Mouse (Mus musculus): Measurements from ENCODE around the gene Thrb. TPM values are rescaled to one million over a fixed set of nuclear protein-coding genes. Genes with fewer than 3 reads are reported as not detected.
A peak's percentile ranks its signal among the peaks of the same experiment; 100 is the strongest.

The Thrb gene
- polyA plus RNA-seq, 1 experiment from 2014 or later: 2.0 TPM

DNA sequence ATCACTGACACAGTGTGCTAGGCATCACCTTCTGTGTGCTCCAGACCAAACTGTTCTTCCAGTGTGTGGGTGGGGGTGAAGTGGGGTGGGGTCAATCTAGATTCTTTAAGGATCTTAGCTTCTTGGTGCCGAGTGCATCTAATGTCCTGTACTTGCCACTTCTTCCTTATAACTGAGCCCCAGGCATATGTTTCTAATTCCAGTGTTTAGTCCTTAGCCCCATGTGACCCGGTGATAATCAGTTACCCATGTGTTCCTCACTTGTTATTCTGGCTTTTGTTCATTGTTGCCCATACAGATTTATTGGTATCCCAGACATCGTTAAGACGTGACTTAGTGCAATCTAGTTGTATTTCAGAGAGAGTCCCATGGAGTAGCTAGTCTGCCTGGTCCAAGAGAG is 121.9 kb downstream of the Thrb start:
- DNase-seq (ENCODE audit: low spot score): no peak
- ATAC-seq (replicated peaks; ENCODE audit: low FRiP score, low TSS enrichment, low read depth): no peak
- no peak overlapping the region for H3K4me3 ChIP-seq (ENCODE audit: low read depth, low read length)
- no peak overlapping the region for H3K4me2 ChIP-seq (ENCODE audit: low read length)
- H3K4me1 ChIP-seq (replicated peaks; ENCODE audit: control insufficient read depth, insufficient read depth, low read length): no peaks in the 10 kb centered on the region
- no peak overlapping the region for H3K9ac ChIP-seq (ENCODE audit: low read length)
- no peaks in the 10 kb centered on the region for H3K36me3 ChIP-seq (ENCODE audit: control insufficient read depth, insufficient read depth, low read length)
- H3K27me3 ChIP-seq (replicated peaks; ENCODE audit: control insufficient read depth, insufficient read depth, low read length): no peaks in the 10 kb centered on the region
- no peaks in the 10 kb centered on the region for H3K9me3 ChIP-seq (ENCODE audit: control insufficient read depth, low read length)
- H3K27ac ChIP-seq (ENCODE audit: low read depth): no peak overlapping the region
- 73% methylated on average over 4 of the region's 4 CpGs for WGBS

DNA sequence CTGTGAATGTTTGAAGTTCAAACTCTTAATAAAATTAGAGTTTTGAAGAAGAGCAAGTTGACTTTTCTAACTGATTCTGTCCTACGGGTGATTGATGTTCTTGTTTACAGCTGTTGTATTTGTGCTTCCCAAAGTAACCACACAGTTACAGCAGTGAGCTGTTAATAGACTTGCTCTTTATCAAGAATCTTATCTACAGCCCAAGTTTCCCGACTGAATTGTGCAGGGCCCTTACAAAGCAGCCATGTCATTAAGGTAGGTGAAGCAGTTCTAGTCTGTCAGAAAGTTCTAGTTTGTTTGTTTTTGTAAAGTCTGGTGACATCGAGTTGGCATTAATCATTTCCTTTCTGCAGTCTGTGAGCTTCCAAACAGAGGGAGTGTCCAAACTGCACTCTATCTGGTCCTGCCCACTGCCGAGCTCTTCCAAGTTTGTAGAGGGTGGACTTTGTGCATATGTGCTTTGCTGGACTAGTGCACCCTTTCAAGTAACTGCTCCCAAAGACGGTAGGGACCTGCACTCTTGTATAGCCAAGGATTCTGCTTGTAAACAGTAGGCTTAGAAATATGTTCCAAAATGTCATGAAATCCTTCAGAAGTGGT is 124.2 kb downstream of the Thrb start:
- WGBS: 18% methylated on average over 5 of the region's 5 CpGs
- H3K4me2 ChIP-seq (ENCODE audit: low read length): no peak overlapping the region
- H3K9ac ChIP-seq (ENCODE audit: low read length): no peak overlapping the region
- ATAC-seq (replicated peaks; ENCODE audit: low FRiP score, low TSS enrichment, low read depth): 0 out of 2 replicates have a peak, but pooled peaks have one; percentile 40
- H3K4me1 ChIP-seq (replicated peaks; ENCODE audit: control insufficient read depth, insufficient read depth, low read length): no peaks in the 10 kb centered on the region
- H3K36me3 ChIP-seq (ENCODE audit: control insufficient read depth, insufficient read depth, low read length): no peaks in the 10 kb centered on the region
- no peak overlapping the region for H3K4me3 ChIP-seq (ENCODE audit: low read depth, low read length)
- H3K27ac ChIP-seq (ENCODE audit: low read depth): no peak overlapping the region
- DNase-seq (ENCODE audit: low spot score): no peak
- H3K27me3 ChIP-seq (replicated peaks; ENCODE audit: control insufficient read depth, insufficient read depth, low read length): no peaks in the 10 kb centered on the region
- no peaks in the 10 kb centered on the region for H3K9me3 ChIP-seq (ENCODE audit: control insufficient read depth, low read length)

DNA sequence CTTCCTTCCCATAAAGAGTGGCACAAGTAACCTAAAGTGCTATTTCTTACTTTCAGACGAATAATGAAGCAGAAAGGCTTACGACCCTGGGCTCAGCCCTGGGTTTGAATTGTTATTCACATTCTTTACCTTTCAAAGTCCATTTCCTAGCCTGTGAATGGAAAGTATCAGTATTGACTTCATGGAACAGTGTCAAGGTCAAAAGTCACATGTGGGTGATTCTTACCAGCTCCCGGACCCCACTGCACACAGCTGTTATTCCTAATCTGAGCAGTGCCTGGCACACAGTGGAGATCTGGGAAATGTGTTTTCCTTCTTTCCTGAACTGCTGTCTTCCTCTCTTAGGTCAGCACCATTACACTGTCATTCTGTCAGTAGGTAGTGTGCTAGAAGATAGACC is 125.3 kb downstream of the Thrb start:
- Histone ChIP-seq H3K27me3 (replicated peaks; ENCODE audit: control insufficient read depth, insufficient read depth, low read length) (no peaks in the 10 kb centered on the region), H3K9ac (ENCODE audit: low read length) (no peak overlapping the region), H3K4me3 (ENCODE audit: low read depth, low read length) (no peak overlapping the region), H3K4me1 (replicated peaks; ENCODE audit: control insufficient read depth, insufficient read depth, low read length) (no peaks in the 10 kb centered on the region), H3K9me3 (ENCODE audit: control insufficient read depth, low read length) (no peaks in the 10 kb centered on the region), H3K36me3 (ENCODE audit: control insufficient read depth, insufficient read depth, low read length) (no peaks in the 10 kb centered on the region), H3K4me2 (ENCODE audit: low read length) (no peak overlapping the region), H3K27ac (ENCODE audit: low read depth) (no peak overlapping the region)
- ATAC-seq (replicated peaks; ENCODE audit: low FRiP score, low TSS enrichment, low read depth) (no peak), DNase-seq (ENCODE audit: low spot score) (no peak)
- WGBS: 28% methylated on average over 3 of the region's 3 CpGs

GRCm38 (mm10) chr14:17786249-17786648 is 126.2 kb downstream of the Thrb start:
- WGBS: 23% methylated on average over 2 of the region's 2 CpGs

GRCm38 (mm10) chr14:17803934-17804602 is 144.0 kb downstream of the Thrb start:
- Histone ChIP-seq H3K9me3 (ENCODE audit: control insufficient read depth, low read length) (no peaks in the 10 kb centered on the region), H3K27ac (ENCODE audit: low read depth) (no peak overlapping the region), H3K27me3 (replicated peaks; ENCODE audit: control insufficient read depth, insufficient read depth, low read length) (no peaks in the 10 kb centered on the region), H3K4me3 (ENCODE audit: low read depth, low read length) (no peak overlapping the region), H3K4me2 (ENCODE audit: low read length) (no peak overlapping the region), H3K4me1 (replicated peaks; ENCODE audit: control insufficient read depth, insufficient read depth, low read length) (no peaks in the 10 kb centered on the region), H3K36me3 (ENCODE audit: control insufficient read depth, insufficient read depth, low read length) (no peaks in the 10 kb centered on the region), H3K9ac (ENCODE audit: low read length) (no peak overlapping the region)
- ATAC-seq (replicated peaks; ENCODE audit: low FRiP score, low TSS enrichment, low read depth): no peak
- no peak for DNase-seq (ENCODE audit: low spot score)
- WGBS: 75% methylated on average over 3 of the region's 3 CpGs

More at GRCm38 (mm10) chr14:17786249-17786648, 126.2 kb downstream of the Thrb start:
- H3K4me1 ChIP-seq (replicated peaks; ENCODE audit: control insufficient read depth, insufficient read depth, low read length): no peaks in the 10 kb centered on the region
- no peak for ATAC-seq (replicated peaks; ENCODE audit: low FRiP score, low TSS enrichment, low read depth)
- H3K4me2 ChIP-seq (ENCODE audit: low read length): no peak overlapping the region
- no peak overlapping the region for H3K4me3 ChIP-seq (ENCODE audit: low read depth, low read length)
- H3K27ac ChIP-seq (ENCODE audit: low read depth): no peak overlapping the region
- H3K9ac ChIP-seq (ENCODE audit: low read length): no peak overlapping the region
- H3K36me3 ChIP-seq (ENCODE audit: control insufficient read depth, insufficient read depth, low read length): no peaks in the 10 kb centered on the region
- H3K27me3 ChIP-seq (replicated peaks; ENCODE audit: control insufficient read depth, insufficient read depth, low read length): no peaks in the 10 kb centered on the region
- no peaks in the 10 kb centered on the region for H3K9me3 ChIP-seq (ENCODE audit: control insufficient read depth, low read length)
- no peak for DNase-seq (ENCODE audit: low spot score)

- H3K27ac ChIP-seq (ENCODE audit: low read depth): no peak overlapping the region
- ATAC-seq (replicated peaks; ENCODE audit: low FRiP score, low TSS enrichment, low read depth) (no peak), DNase-seq (ENCODE audit: low spot score) (no peak)
- H3K27me3 ChIP-seq (replicated peaks; ENCODE audit: control insufficient read depth, insufficient read depth, low read length): no peaks in the 10 kb centered on the region
- 74% methylated on average over 4 of the region's 4 CpGs for WGBS
- no peaks in the 10 kb centered on the region for H3K4me1 ChIP-seq (replicated peaks; ENCODE audit: control insufficient read depth, insufficient read depth, low read length)
- no peak overlapping the region for H3K9ac ChIP-seq (ENCODE audit: low read length)
- no peak overlapping the region for H3K4me3 ChIP-seq (ENCODE audit: low read depth, low read length)
- no peaks in the 10 kb centered on the region for H3K36me3 ChIP-seq (ENCODE audit: control insufficient read depth, insufficient read depth, low read length)
- no peak overlapping the region for H3K4me2 ChIP-seq (ENCODE audit: low read length)
- H3K9me3 ChIP-seq (ENCODE audit: control insufficient read depth, low read length): no peaks in the 10 kb centered on the region
These were observed 151.0 kb downstream of the Thrb start for GRCm38 (mm10) chr14:17811051-17811450.

GRCm38 (mm10) chr14:17812414-17812813 is 152.4 kb downstream of the Thrb start:
- no peaks in the 10 kb centered on the region for H3K9me3 ChIP-seq (ENCODE audit: control insufficient read depth, low read length)
- no peak overlapping the region for H3K4me3 ChIP-seq (ENCODE audit: low read depth, low read length)
- no peaks in the 10 kb centered on the region for H3K36me3 ChIP-seq (ENCODE audit: control insufficient read depth, insufficient read depth, low read length)
- H3K27ac ChIP-seq (ENCODE audit: low read depth): no peak overlapping the region
- H3K9ac ChIP-seq (ENCODE audit: low read length): no peak overlapping the region
- 76% methylated on average over 5 of the region's 5 CpGs for WGBS
- H3K4me1 ChIP-seq (replicated peaks; ENCODE audit: control insufficient read depth, insufficient read depth, low read length): no peaks in the 10 kb centered on the region
- H3K27me3 ChIP-seq (replicated peaks; ENCODE audit: control insufficient read depth, insufficient read depth, low read length): no peaks in the 10 kb centered on the region
- H3K4me2 ChIP-seq (ENCODE audit: low read length): no peak overlapping the region
- no peak for DNase-seq (ENCODE audit: low spot score)
- no peak for ATAC-seq (replicated peaks; ENCODE audit: low FRiP score, low TSS enrichment, low read depth)

DNA sequence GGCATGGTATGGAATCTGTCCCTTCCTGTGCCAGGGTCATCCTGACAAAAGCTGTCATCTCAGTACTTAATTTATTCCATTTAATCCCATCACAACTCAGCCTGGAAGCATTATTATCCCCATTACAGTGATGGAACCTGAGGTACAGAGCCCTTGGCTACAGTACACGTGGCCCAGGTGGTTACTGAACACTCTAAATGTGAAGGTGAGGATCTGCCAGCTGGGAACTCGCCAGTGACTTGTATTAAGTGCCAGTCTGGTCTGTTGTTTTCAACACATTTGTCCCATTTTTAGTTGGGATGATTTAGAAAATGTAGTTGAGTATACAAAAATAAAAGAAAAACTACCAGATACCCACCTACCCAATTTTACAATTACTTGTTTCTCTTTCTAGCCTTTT is 155.0 kb downstream of the Thrb start:
- Histone ChIP-seq H3K4me1 (replicated peaks; ENCODE audit: control insufficient read depth, insufficient read depth, low read length) (no peaks in the 10 kb centered on the region), H3K4me2 (ENCODE audit: low read length) (no peak overlapping the region), H3K27ac (ENCODE audit: low read depth) (no peak overlapping the region), H3K27me3 (replicated peaks; ENCODE audit: control insufficient read depth, insufficient read depth, low read length) (no peaks in the 10 kb centered on the region), H3K9ac (ENCODE audit: low read length) (no peak overlapping the region), H3K4me3 (ENCODE audit: low read depth, low read length) (no peak overlapping the region), H3K9me3 (ENCODE audit: control insufficient read depth, low read length) (no peaks in the 10 kb centered on the region), H3K36me3 (ENCODE audit: control insufficient read depth, insufficient read depth, low read length) (no peaks in the 10 kb centered on the region)
- ATAC-seq (replicated peaks; ENCODE audit: low FRiP score, low TSS enrichment, low read depth) (no peak), DNase-seq (ENCODE audit: low spot score) (no peak)
- WGBS: 67% methylated on average over 2 of the region's 2 CpGs

- no peak for ATAC-seq (replicated peaks; ENCODE audit: low FRiP score, low TSS enrichment, low read depth)
- Histone ChIP-seq H3K27ac (ENCODE audit: low read depth) (no peak overlapping the region), H3K9ac (ENCODE audit: low read length) (no peak overlapping the region), H3K9me3 (ENCODE audit: control insufficient read depth, low read length) (no peaks in the 10 kb centered on the region), H3K4me2 (ENCODE audit: low read length) (no peak overlapping the region), H3K4me3 (ENCODE audit: low read depth, low read length) (no peak overlapping the region), H3K4me1 (replicated peaks; ENCODE audit: control insufficient read depth, insufficient read depth, low read length) (no peaks in the 10 kb centered on the region), H3K36me3 (ENCODE audit: control insufficient read depth, insufficient read depth, low read length) (no peaks in the 10 kb centered on the region), H3K27me3 (replicated peaks; ENCODE audit: control insufficient read depth, insufficient read depth, low read length) (no peaks in the 10 kb centered on the region)
- DNase-seq (ENCODE audit: low spot score): peak; percentile 23
- WGBS: 86% methylated on average over 2 of the region's 2 CpGs
These were observed 158.0 kb downstream of the Thrb start for GRCm38 (mm10) chr14:17818086-17818485.
